Mouse (Mus musculus) liver, postnatal 0 days (tissue): Measurements from ENCODE around the gene Adamts13. TPM values are rescaled to one million over a fixed set of nuclear protein-coding genes. Genes with fewer than 3 reads are reported as not detected.

Source experiments
- ATAC-seq: fragments of 200-750 bp; cut with Nextera tagmentation; 2 replicates; pipeline ENCODE4 v1.8.0; 2017; ENCODE audit warnings: mild to moderate bottlenecking, moderate library complexity
- DNase-seq: peaks from one replicate; pipeline ENCODE4 v3.0.0-alpha.2; 2016
- H3K27ac ChIP-seq: fragments of 300-500 bp; sonication (generic); 2 replicates; pipeline ENCODE4 v1.5.1; 2014; ENCODE audit warnings: antibody characterized with exemption, moderate library complexity, mild to moderate bottlenecking, low read depth
- H3K27me3 ChIP-seq: fragments of 300-500 bp; sonication (generic); 2 replicates; pipeline ENCODE4 v1.6.1; 2014; ENCODE audit warnings: low read length, control low read depth, mixed read lengths; ENCODE audit not compliant: insufficient read depth
- H3K36me3 ChIP-seq: fragments of 300-500 bp; sonication (generic); replicated peaks from 2 replicates; pipeline ENCODE4 v1.6.1; 2014; ENCODE audit warnings: mild to moderate bottlenecking, control low read depth, low read length, moderate library complexity, mixed read lengths; ENCODE audit not compliant: insufficient read depth
- H3K4me1 ChIP-seq: fragments of 300-500 bp; sonication (generic); 2 replicates; pipeline ENCODE4 v1.6.1; 2014; ENCODE audit warnings: antibody characterized with exemption, mild to moderate bottlenecking, control low read depth; ENCODE audit not compliant: insufficient read depth
- H3K4me2 ChIP-seq: fragments of 300-500 bp; sonication (generic); 2 replicates; pipeline ENCODE4 v1.6.1; 2014; ENCODE audit warnings: low read depth, mild to moderate bottlenecking, low read length, moderate library complexity, mixed read lengths
- H3K4me3 ChIP-seq: fragments of 300-500 bp; sonication (generic); 2 replicates; pipeline ENCODE4 v1.5.1; 2014; ENCODE audit warnings: low read depth, low read length
- H3K9ac ChIP-seq: fragments of 300-500 bp; sonication (generic); replicated peaks from 2 replicates; pipeline ENCODE4 v1.6.1; 2014; ENCODE audit warnings: mild to moderate bottlenecking, moderate library complexity
- H3K9me3 ChIP-seq: fragments of 300-500 bp; sonication (generic); 2 replicates; pipeline ENCODE4 v1.6.1; 2016; ENCODE audit warnings: mild to moderate bottlenecking, control low read depth, low read length, mixed read lengths
- CTCF ChIP-seq: sonication (generic); IDR thresholded peaks from 2 replicates; pipeline ENCODE4 v1.5.1; 2016; ENCODE audit warnings: antibody characterized with exemption, low read depth
- EP300 ChIP-seq: IDR thresholded peaks from 2 replicates; pipeline ENCODE4 v1.6.1; 2016; ENCODE audit warnings: antibody characterized with exemption, low read depth, mild to moderate bottlenecking
- WGBS: fragments of 180-500 bp; shearing (Covaris S2); extraction: QIAGEN DNeasy Blood & Tissue Kit; methylation state at CpG from one replicate; pipeline ENCODE4 v1.1.7; 2014; ENCODE audit not compliant: insufficient replicate concordance; 5-methylcytosine and 5-hydroxymethylcytosine counted together
- polyA plus RNA-seq: library from polyadenylated mRNA; unstranded; fragments of >200 nt; fragmentation: Nextera tagmentation; extraction: Ambion mirVana; gene quantifications from 2 replicates; pipeline ENCODE4 v1.2.1, GENCODE M21; 2015

Gene Adamts13
- polyA plus RNA-seq, 1 experiment from 2014 or later, result 1.9 TPM

DNA sequence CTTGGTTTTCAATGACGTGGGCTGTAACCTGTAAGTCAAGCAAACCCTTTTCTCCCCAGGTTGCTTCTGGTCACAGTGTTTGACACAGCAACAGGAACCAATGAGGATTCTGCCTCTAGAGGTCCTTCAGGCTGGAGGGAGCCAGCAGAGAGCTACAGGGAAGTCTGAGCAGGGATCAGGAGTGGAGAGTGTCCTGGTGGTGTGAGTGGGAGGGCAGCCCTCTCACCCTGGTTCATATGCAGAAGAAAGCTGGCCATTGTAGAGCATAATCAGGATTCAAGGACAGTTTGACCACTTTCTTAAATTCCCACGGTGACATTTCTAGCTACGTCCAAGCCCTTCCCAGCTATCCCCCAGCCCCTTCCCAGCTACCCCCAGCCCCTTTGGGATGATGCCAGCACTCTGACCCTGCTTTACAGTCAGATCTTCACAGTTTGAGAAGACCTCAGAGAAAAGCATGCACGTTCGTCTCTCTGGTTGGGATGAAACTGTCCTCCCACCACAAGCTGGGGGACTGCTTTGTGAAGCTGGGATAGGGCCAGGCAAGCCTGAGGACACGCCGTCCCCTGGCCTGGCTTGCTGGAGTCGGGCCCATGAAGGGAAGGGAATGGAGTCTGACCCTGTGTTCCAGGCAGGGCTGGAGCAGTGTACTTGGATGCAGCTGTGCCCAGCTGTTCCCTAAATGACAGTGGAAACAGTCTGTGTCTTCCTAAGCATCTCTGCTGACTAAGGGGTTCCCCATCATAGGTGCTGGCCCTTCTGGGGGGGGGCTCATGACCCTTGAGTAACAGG is 73.0 kb downstream of the Adamts13 start:
- H3K4me1 ChIP-seq, result peaks cover 11% of the 10 kb centered on the region
- no peak for ATAC-seq
- H3K9ac ChIP-seq, result no peak overlapping the region
- TF ChIP-seq EP300 (peak; percentile 38; the same call in 1 of the 2 replicates), CTCF (no peak)
- no peak overlapping the region for H3K4me2 ChIP-seq
- no peaks in the 10 kb centered on the region for H3K9me3 ChIP-seq
- no peak for DNase-seq
- no peaks in the 10 kb centered on the region for H3K27me3 ChIP-seq
- H3K36me3 ChIP-seq, result no peaks in the 10 kb centered on the region
- 61% methylated on average over 8 of the region's 8 CpGs for WGBS
- no peak overlapping the region for H3K4me3 ChIP-seq
- peak overlapping the region; percentile 12; the same call in 1 of the 2 replicates for H3K27ac ChIP-seq

DNA sequence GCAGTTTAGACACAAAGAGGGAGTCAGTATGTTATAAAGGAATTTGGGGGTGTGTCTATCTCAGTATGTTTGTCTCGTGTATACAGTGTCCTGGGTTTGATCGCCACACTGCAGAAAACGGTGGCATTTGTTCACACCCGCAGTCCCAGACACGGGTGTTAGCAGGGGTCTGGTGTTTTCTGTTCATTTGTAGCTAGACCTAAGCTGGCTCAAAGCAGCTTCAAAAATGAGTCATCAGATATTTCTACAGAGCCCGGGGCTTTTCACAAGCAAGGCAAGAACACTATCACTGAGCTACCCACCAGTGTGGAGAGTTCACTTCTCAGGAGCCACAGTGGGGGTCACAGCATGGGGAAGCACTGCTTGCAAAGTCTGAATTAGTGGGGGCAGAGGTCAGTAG is 76.2 kb downstream of the Adamts13 start:
- 55% methylated on average over 6 of the region's 6 CpGs for WGBS
- Histone ChIP-seq H3K27me3 (no peaks in the 10 kb centered on the region), H3K4me3 (no peak overlapping the region), H3K4me2 (no peak overlapping the region), H3K27ac (no peak overlapping the region), H3K4me1 (no peaks in the 10 kb centered on the region; the same call in 1 of the 2 replicates), H3K9ac (no peak overlapping the region), H3K9me3 (no peaks in the 10 kb centered on the region), H3K36me3 (no peaks in the 10 kb centered on the region)
- TF ChIP-seq EP300 (no peak), CTCF (no peak)
- ATAC-seq (peak; percentile 12; the same call in 1 of the 2 replicates), DNase-seq (no peak)

DNA sequence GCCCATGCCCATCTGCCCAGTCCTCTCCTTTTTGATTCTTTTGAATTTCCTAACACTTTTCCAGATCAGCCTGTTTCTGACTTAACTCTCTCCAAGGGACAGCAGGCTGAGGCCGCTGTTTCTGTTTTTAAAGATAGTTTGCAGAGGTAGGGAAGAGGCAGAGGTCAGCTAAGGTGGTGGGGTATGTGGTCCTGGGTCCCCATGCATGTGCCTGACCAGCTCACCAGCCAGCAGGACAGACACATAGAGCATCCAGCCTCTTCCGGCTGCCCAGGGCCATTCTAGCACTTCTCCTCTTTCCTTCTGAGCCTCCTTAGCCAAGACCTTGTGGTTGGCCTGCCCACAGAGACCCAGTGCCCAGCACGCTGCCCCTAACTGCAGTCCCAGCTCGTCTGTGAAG is 85.0 kb downstream of the Adamts13 start:
- no peaks in the 10 kb centered on the region for H3K4me1 ChIP-seq
- no peak overlapping the region for H3K9ac ChIP-seq
- TF ChIP-seq CTCF (no peak), EP300 (no peak)
- ATAC-seq (no peak), DNase-seq (no peak)
- H3K27ac ChIP-seq, result no peak overlapping the region
- H3K4me2 ChIP-seq, result no peak overlapping the region
- 49% methylated on average over 4 of the region's 4 CpGs for WGBS
- no peaks in the 10 kb centered on the region for H3K9me3 ChIP-seq
- H3K36me3 ChIP-seq, result no peaks in the 10 kb centered on the region
- no peaks in the 10 kb centered on the region for H3K27me3 ChIP-seq
- no peak overlapping the region for H3K4me3 ChIP-seq

DNA sequence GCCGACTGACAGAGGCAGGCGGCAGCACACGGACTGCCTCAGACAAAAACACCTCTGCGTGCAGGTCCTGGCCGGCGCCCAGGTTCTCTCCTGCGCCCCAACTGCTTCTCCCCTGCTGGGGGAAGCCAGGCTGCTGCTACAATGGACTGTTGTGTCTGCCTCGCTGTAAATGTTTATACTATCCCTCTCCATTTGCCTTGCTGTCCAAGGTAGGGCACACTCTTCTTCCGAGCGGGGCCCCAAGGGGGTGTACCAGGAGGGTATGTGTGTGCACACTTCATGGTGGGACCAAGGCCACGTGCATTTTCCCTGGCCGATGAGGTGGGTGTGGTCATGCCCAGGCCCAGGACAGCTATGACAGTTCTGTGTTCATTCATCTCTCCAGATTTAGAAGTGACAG is 85.5 kb downstream of the Adamts13 start:
- Histone ChIP-seq H3K9ac (no peak overlapping the region), H3K4me1 (no peaks in the 10 kb centered on the region), H3K27me3 (no peaks in the 10 kb centered on the region), H3K4me2 (no peak overlapping the region), H3K4me3 (no peak overlapping the region), H3K27ac (no peak overlapping the region), H3K36me3 (no peaks in the 10 kb centered on the region), H3K9me3 (no peaks in the 10 kb centered on the region)
- TF ChIP-seq EP300, result no peak
- no peak for TF ChIP-seq CTCF
- ATAC-seq (no peak), DNase-seq (no peak)
- WGBS, result 38% methylated on average over 12 of the region's 12 CpGs

DNA sequence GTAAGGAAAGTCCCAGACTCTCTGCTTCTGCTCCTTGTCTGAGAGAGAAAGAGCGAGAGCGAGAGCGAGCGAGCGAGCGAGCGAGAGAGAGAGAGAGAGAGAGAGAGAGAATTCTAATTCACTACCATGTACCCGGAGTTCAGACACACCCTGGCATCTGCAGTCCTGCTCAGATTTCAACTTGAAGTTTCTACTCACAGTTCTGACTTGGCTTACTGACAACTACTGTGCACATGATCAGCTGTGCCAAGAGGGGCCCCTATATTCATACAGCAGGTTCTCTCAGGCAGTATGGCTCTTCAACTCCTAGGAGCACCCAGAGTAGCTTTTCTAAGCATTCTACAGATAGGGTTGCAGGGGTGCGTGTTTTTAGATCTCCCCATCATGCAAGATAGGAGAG is 86.0 kb downstream of the Adamts13 start:
- TF ChIP-seq CTCF, result no peak
- Histone ChIP-seq H3K27ac (no peak overlapping the region), H3K9me3 (no peaks in the 10 kb centered on the region), H3K4me1 (no peaks in the 10 kb centered on the region), H3K4me2 (no peak overlapping the region), H3K9ac (no peak overlapping the region), H3K4me3 (no peak overlapping the region), H3K27me3 (no peaks in the 10 kb centered on the region), H3K36me3 (no peaks in the 10 kb centered on the region)
- 76% methylated on average over 9 of the region's 9 CpGs for WGBS
- ATAC-seq (no peak), DNase-seq (no peak)

Other genes starting within 250 kb of the Adamts13 start
- not detected in 2 replicates for gene Abo, start 108.4 kb upstream of the Adamts13 start, polyA plus RNA-seq
- gene Surf6, start 70.5 kb upstream of the Adamts13 start, polyA plus RNA-seq, result 7.5 and 8.4 TPM in 2 replicates
- 13.2 and 14.4 TPM in 2 replicates for gene Med22, start 62.7 kb upstream of the Adamts13 start, polyA plus RNA-seq
- 341 and 347 TPM in 2 replicates for gene Rpl7a, start 62.7 kb upstream of the Adamts13 start, polyA plus RNA-seq
- 14.6 and 15.3 TPM in 2 replicates for gene Surf2, start 57.0 kb upstream of the Adamts13 start, polyA plus RNA-seq
- 29.8 and 30.1 TPM in 2 replicates for gene Surf1, start 56.9 kb upstream of the Adamts13 start, polyA plus RNA-seq
- gene Surf4, start 39.5 kb upstream of the Adamts13 start, polyA plus RNA-seq, result 105 and 112 TPM in 2 replicates
- 0.06 TPM in 1 of 2 replicates, not detected in the other for gene Stkld1, start 39.4 kb upstream of the Adamts13 start, polyA plus RNA-seq
- gene Rexo4, start 9.0 kb upstream of the Adamts13 start, polyA plus RNA-seq, result 13.7 and 14.2 TPM in 2 replicates
- 21.1 and 23.5 TPM in 2 replicates for gene Cacfd1, start 36.5 kb downstream of the Adamts13 start, polyA plus RNA-seq
- 0.31 and 0.47 TPM in 2 replicates for gene Slc2a6, start 54.6 kb downstream of the Adamts13 start, polyA plus RNA-seq
- gene Mymk, start 98.8 kb downstream of the Adamts13 start, polyA plus RNA-seq, result 0.49 TPM in 1 of 2 replicates, not detected in the other
- gene Adamtsl2, start 106.0 kb downstream of the Adamts13 start, polyA plus RNA-seq, result 1.1 and 1.2 TPM in 2 replicates
- gene Fam163b, start 169.1 kb downstream of the Adamts13 start, polyA plus RNA-seq, result not detected in 2 replicates
- not detected in 2 replicates for gene Dbh, start 191.8 kb downstream of the Adamts13 start, polyA plus RNA-seq